Mouse (Mus musculus): Measurements from ENCODE around the gene Emilin2.
"Not testable (repeated sequence)": the region's sequence is repeated elsewhere in the genome, so short reads cannot be mapped to it uniquely, and the experiment has no call there.

Gene Emilin2

DNA sequence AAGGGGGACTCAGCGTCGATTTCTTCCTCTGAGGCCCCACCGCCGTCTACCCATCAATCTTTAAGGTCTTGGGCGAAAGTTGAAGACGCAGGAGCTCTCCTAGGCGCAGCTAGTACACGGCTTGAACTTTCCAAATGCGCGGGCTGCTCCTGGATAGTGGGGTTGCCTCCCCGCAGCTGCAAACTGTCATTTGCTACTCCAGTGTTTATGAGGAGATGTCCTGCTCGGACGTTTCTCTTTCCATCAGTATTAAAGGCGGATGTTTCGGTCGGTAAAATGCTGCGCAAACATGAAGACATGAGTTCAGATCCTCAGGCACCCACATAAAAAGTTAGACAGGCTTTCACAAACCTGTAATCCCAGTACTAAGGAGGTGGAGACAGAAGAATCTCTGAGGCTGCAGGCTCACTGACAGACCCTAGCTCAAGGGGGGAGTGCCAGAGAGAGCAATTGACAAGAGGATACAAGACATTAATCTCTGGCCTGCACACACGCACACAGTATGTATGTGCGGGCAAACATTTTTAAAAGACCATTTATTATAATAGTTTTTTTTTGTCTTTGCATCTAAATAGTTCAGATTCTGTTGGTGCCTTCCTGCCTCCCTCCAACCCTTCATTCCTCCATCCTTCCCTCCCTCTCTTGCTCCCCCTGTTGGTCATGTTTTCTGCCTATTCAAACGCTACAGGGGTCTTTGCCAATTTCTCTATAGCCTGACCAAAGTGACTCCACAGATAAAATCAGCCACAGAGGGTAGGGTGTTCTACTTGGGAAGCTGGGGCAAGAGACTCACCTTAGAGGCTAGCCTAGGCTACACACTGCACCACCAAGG lies at the start of gene Emilin2:
Gene Emilin2 (minus strand): TSS at position 639 of the 832 bp plus-strand sequence.
- DNase-seq, result no peak

DNA sequence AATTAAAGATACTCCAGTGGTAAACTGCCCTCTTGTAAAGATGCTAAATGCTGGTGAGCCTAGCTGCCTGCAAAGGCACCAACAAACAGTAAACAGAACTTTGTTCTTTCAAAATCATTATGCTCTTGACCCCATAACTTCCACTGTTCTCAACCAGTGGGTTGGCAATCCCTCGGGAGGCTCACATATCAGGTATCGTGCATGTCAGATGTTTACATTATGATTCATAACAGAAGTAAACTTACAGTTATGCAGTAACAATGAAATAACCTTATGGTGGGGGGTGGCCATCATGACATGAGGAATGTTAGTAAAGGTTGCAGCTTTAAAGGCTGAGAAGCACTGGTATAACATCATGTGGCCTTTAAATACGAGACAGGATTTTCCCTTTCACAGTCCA lies 43.7 kb upstream of the Emilin2 start:
- DNase-seq, result no peak

DNA sequence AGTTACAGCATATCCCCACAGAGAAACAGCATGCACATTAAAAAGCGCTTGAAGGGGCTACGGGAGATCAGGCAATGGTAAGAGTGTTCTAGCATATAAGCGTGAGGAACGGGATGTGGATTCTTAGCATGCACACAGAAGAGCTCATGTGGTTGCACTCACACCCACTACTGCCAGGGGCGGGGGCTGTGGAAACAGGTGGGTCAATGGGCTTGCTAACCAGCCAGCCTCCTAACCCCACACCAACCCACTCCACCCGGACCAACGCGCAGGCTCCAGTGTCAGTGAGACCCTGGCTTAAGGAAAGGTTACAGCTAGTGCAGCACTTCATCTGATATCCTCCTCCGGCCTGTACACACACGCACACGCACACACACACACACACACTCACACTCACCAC lies 42.4 kb upstream of the Emilin2 start:
- no peak for DNase-seq

DNA sequence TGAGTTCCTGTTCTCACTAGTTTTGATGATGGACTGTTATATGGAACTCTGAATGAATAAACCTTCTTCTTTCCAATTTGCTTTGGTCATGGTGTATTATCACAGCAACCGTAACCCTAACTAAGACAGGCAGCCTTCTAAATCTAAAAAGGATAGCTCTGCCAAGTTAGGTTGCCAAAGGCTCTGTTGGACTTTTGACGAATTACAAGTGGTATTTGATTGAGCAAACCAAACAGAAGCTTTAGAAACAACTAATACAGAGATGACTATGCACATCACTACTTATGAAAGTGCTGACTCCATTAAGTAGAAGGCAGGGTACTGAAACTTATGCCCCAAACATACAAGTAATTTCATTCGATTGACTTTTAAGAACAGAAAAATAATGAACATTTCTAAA lies 36.4 kb upstream of the Emilin2 start:
- DNase-seq, result no peak

DNA sequence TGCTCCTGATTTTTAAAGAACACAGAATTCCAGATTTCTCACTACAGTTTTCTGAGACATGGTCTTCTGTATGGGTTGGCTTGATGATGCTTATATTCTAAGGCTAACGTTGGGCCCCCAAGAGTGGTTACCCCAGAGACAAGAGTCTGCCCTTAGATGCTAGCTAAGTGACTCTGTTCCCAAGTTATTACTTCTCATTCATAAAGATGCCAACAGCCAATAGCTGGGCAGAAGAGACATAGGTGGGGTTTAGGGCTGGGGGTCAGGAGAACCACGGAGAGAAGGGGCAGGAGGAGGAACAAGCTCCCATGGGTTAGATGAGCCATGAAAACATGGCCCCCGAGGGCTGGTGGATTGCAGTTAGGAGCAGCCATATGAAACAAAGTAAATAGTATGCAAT lies 30.2 kb upstream of the Emilin2 start:
- DNase-seq, result no peak

DNA sequence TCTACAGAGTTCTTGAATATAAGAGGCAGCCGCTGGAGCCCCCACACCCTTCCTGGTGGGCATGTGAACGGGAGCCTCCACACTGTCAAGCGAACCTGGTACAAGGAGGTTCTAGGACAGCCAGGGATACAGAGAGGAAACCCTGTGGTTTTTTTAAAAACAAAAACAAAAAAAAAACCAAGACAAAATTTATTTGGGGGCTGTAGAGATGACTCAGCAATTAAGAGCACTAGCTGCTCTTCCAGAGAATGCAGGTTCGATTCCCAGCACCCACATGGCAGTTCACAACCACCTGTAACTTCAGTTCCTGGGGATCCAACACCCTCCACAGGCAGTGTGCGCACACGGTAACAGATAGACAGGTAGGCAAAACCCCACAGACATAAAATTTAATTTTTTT lies 26.8 kb upstream of the Emilin2 start:
- no peak for DNase-seq

DNA sequence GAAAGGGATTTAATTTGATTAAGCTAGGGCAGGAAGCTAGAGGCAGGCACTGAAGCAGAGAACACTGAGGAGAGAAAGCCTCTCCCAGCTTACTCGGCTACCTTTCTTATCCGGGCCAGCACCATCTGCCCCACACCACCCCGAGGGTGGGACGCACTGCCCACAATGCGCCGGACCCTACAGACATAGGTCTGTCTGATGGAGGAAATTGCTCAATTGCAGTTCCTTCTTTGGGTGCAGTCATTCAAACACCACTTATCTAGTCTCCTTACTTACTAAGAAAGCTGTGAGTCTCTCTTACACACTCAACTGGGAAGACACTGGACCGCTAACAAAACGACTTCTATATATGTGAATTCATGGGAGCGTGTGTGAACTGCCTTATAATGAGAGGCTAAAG lies 25.8 kb upstream of the Emilin2 start:
- DNase-seq, result no peak

DNA sequence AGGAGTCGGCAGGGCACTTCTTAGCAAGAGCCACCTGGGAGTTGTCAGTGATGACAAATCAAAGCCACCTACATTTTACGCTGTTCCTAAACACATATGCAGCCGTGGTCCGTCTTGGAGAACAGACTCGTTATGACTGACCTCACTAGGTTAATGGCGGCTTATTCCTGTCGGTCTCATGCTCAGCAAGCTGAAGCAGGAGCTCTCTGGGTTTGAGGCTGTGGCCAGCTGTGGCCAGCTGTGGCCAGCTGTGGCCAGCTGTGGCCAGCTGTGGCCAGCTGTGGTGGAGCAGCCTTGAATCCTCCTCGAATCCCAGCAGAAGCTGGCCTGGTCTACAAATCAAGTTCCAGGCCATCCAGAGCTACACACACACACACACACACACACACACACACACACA lies 24.6 kb upstream of the Emilin2 start:
- DNase-seq, result no peak

DNA sequence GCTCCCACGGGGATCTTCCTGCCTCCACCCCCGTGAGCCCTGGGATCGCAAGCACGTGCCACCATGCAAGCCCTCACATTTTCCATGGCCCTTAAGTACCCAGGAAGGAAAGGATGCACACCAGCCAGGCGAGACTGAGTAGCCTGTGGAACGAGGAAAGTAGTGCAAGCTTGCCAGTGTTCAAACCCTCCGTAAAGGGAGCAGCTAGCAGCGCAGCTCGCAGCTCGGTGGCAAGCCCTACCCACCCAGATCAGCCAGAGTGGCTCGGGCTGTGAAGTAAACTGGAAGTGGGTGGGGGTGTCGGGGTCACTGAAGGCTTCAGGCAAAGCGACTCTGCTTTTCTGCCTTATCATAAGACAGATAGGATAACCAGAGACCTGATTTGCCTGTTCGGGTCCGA lies 20.5 kb upstream of the Emilin2 start:
- no peak for DNase-seq

DNA sequence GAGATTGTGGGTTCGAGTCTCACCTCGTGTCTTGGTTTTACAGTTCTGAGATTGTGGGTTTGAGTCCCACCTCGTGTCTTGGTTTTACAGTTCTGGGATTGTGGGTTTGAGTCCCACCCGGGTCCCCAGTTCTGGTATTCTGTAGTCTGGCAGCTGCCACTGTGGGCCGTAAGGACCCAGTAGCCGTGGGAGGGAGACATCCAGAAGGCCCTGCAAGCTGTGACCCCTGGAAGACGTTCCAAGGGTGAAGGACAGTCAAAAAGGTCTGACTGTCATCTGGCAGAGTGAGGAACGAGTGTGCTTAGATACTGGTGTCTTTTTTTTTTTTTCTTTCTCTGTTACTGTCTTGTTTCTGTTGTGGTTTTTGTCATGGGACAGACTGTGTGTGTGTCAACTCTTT lies 9.0 kb upstream of the Emilin2 start:
- not testable (repeated sequence) for DNase-seq

DNA sequence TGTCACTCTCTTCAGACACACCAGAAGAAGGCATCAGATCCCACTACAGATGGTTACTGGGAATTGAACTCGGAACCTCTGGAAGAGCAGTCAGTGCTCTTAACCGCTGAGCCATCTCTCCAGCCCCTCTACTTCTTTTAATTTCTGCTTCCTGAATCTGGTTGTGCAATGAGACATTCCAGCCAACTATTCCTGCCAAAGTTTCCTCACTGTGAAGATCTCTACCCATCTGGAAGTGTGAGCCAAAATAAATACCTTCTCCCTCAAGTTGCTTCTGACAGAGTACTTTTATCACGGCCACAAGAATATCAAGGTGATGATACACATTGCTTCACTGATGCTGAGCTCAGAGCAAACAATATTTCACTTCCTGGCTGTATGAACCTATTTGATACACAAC lies 7.6 kb upstream of the Emilin2 start:
- no peak for DNase-seq

DNA sequence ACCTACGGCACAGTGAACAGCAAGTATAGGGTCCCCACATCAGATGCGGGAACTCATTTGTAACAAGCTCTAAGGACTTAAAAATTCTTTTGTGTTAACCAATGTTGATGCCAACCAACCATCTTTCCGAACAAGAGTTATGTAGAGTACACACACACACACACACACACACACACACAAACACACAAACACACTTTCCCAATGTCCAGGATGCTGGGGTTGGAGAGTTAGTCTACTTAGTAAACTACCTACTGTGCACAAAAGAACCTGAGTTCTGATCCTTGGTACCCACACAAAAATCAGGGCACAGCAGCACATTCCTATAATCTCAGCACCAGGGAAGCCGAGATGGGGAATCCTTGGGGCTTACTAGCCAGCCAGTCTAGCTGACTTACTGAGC lies 5.8 kb upstream of the Emilin2 start:
- no peak for DNase-seq

DNA sequence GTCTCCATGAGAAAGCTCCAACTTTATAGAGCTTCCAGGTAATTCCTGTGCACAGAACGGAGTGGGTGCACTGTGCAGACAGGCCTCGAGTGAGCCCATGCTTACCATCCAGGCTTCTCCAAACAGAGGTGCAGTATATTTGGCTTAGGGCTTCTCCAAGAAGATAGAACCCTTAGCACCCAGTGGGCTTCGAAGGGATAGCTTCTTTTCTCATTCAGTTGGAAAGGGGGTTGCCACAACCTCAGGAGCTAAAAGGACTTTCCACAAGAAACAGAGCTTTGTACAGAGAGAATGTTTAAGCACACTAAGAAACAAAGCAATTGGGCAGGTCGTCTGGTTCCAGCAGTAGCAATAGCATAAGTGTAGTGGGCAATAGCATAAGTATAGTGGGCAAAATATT lies 2.5 kb upstream of the Emilin2 start:
- DNase-seq, result no peak

DNA sequence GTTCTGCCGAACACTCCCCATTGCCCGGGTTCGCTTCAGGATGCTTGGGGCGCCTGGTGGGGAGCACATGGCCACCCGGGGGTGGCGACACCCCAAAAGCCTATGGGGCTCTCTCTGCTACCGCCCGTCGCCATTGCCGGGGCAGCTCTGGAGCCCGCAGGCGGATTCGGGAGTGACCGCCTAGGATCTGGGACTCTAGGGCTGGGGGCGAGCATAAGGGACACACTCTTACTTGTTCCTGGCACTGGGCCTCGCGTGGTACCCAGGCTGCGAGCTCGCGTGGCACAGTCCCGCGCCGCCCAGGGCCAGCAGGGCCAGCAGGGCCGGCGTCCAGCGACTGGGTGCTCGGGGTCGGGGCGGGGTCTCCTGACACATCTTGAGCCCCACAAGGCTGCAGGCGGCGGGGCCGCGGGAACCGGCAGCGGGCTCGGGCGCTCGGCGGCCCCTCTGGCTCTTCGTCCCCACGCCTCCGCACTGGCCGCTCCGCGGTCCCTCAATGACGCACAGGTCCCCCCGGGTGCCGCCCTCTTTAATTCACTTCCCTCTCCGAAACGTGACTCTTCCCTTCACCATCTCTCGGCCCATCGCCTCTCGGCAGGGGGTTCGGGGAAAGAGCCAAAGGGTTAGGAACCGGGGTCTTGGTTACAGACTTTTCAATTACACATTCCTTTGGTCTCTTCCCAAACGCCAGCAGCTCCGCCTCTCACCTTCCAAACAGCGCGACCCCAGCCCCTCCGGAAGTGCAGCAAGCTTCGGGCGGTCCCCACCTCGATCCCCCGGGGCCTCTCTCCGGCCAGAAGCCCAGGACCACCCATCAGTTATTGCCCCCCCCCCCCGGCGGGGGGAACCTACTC lies 1.1 kb downstream of the Emilin2 start:
- DNase-seq, result no peak

DNA sequence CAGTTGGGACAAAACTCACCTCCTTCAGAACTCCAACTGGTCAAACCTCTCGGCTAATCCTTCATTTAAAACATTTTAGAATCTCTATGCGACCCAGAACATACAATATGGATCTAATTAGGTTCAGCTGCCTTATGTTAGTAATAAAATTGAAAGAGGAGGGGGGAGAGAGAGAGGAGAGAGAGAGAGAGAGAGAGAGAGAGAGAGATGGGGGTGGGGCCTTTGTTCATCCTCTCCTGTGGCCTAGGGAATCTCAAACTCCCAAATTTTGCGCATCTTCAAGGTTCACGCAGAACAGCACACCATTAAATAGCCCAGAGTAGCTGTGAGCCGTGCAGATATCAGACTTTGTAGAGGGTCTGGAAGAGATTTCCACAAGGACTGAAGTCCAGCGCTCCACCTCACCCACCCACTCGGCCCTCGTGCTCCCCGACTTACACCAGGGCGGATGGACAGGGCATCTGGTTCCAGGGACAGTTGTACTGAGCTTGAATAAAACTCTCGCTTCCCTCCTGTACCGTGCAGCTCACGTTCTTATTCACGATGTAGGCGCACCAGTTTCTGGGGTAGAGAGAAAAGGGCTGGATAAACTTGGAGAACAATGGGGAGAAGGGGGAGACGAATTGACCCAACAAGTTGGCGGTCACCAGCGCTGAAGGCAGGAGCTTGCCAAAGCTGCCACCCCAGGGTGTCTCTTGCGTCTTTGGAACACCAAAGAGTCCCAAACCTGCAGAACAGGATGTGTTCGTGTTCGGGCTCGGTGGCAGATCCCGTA lies 1.9 kb downstream of the Emilin2 start:
- DNase-seq, result no peak

DNA sequence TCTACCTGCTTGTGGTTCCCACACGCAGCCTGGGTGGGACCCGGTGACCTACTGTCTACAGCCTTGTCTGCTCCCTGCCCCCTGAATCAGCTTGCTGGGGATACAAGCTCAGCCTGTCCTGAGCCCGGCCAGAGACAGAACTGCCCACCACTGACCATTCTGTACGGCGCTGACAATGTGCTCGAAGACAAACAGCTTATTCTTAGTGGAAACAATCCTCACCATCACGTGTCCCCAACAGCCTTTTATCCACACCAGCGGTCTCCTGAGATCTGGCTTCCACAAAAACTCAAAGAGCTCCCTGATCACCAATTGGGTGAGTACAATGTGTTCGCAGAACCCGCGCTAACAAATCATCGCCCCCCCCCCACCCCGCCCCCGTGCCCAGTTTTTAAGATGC lies 2.6 kb downstream of the Emilin2 start:
- DNase-seq, result no peak

DNA sequence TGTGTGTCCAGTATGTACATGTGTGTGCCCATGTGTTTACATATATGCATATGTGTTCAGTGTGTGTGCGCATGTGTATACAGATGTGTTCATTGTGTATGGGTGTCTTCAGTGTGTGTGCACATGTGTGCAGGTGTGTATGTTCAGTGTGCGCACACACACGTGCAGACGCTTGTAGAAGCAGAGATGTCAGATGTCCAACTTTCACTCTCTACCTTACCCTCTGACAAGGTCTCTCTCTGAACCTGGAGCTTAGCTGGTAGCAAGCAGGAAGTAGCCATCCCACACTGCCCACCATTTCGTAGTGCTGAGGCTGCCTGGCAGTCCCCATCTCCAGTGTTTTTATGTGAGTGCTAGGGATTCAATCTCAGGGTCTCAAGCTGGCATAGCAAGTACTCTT lies 3.5 kb downstream of the Emilin2 start:
- no peak for DNase-seq

DNA sequence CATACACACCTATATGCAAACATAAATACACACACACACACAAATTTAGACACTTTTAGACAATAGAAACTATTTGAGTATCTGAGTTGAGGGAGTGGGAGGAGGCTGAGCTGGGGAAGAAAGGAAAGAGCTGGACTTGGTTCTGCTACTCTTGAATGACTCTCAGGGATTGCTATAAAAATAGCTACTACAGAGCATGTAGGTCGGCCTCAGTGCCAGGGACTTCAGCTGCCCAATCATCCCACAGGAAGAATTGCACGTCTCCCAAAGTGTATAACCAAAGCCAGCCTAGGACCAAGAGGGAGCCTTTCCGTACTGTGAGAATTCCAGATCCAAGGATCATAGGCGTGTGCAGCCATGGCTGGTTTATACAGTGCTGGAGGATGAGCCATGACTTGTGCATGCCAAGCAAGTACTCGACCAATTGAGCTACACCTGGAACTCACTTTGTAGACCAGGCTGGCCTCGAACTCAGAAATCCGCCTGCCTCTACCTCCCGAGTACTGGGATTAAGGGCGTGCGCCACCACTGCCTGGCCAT lies 4.5 kb downstream of the Emilin2 start:
- no peak for DNase-seq

DNA sequence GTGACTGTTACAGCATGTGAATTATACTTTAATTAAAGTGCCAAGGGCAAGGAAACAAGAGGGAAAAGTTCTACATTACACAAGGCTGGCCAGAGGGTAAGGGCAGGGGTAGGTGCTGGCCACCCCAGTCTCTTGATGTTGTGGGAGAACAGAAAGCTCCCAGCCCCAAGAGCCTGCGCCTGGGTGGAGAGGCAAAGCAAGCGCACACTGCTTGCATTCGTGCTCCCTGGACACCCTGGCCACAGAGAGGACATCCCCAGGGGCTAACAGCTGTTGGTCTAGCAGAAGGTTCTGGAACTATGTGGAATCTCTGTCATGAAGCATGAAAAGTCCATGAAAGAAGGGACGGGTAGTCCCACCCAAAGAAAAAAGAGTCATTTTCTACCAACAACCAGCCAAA lies 5.1 kb downstream of the Emilin2 start:
- no peak for DNase-seq

DNA sequence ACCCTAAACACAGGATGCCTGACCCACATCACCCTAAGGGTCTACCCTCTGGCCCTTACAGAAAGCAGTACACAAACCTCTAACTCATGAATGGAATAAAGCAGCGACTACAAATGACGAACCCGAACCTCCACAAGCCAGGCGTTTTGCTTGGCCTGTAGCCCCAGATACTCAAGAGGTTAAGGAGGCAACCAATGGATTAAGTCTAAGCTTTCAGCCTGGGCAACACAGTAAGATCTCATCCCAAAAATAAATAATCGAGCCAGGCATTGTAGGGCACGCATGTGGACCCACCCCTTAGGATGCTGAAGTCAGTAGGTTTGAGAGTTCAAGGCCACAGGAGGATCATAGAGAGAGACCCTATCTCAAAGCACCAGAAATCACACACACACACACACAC lies 5.7 kb downstream of the Emilin2 start:
- no peak for DNase-seq

DNA sequence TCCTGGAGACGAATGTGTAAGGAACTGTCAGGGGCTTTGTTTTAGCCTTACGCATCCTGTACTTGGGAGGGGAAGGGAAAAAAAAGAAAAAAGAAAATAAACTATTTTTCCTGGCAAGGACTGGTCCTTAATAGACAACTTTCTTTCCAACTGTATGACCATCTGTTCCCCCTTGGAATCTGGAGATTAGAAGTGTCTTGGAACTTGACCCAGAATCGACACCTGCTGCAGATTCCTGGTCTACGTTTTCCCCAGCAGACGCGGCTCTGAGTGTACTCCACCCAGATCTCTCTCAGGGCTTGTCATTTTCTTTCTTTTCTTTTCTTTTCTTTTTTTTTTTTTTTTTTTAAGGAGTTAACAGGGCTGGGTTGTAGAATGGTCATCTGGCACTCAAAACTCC lies 8.3 kb downstream of the Emilin2 start:
- no peak for DNase-seq

DNA sequence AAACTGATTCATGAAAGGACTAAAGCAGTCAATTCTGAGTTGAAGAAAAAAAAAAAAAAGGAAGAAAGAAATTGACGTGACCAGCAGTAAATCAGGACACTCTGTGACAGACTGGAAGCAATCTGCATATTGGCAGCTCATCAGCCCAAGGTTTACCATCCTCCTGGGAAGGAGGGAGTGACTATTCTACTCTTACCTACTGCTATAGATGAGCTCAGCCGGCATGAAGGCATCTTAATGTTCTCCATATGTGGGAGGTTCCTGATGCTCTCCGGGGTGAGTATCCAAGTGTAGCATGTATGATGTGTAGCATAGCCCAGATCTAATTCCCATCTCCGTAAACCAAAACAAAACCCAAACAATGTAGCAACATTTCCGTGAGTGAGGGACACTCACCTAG lies 10.4 kb downstream of the Emilin2 start:
- no peak for DNase-seq

DNA sequence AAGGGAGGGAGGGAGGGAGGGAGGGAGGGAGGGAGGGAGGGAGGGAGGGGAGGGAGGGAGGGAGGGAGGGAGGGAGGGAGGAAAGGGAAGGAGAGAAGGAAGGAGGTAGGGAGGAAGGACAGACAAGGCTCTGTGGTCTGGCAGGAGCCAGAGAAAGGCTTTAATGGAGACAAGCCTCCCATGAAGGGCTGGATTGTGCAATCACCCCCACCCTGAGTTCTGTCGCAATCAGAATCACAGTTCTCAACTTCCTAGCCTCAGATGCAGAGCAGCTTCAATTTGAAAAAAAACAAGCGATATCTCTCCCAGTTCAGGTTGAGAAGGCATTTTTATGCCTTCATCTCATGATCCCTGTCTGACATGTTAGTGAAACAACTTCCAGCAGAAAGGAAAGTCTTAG lies 11.4 kb downstream of the Emilin2 start:
- DNase-seq, result no peak
